Mouse (Mus musculus) kidney, postnatal 0 days (tissue): ENCODE measurements around the gene Olfr114. TPM values are rescaled to one million over a fixed set of nuclear protein-coding genes. Genes with fewer than 3 reads are reported as not detected.

Experiments used
- ATAC-seq: fragments of 200-750 bp; cut with Nextera tagmentation; replicated peaks from 2 replicates; pipeline ENCODE4 v1.8.0; 2017; ENCODE audit warnings: low read depth, moderate number of reproducible peaks, moderate TSS enrichment, moderate library complexity; ENCODE audit not compliant: low FRiP score
- DNase-seq: peaks from one replicate; pipeline ENCODE4 v3.0.0-alpha.2; 2016; ENCODE audit warnings: low spot score
- H3K27ac ChIP-seq: fragments of 300-500 bp; sonication (generic); 2 replicates; pipeline ENCODE4 v1.5.1; 2014; ENCODE audit warnings: mild to moderate bottlenecking
- H3K27me3 ChIP-seq: fragments of 300-500 bp; sonication (generic); 2 replicates; pipeline ENCODE4 v1.6.1; 2014; ENCODE audit warnings: low read length, mixed read lengths; ENCODE audit not compliant: insufficient read depth
- H3K36me3 ChIP-seq: fragments of 300-500 bp; sonication (generic); 2 replicates; pipeline ENCODE4 v1.6.1; 2014; ENCODE audit warnings: low read length, mixed read lengths; ENCODE audit not compliant: insufficient read depth
- H3K4me1 ChIP-seq: fragments of 300-500 bp; sonication (generic); replicated peaks from 2 replicates; pipeline ENCODE4 v1.6.1; 2014; ENCODE audit warnings: antibody characterized with exemption, low read length, mixed read lengths; ENCODE audit not compliant: insufficient read depth
- H3K4me2 ChIP-seq: fragments of 300-500 bp; sonication (generic); 2 replicates; pipeline ENCODE4 v1.6.1; 2014; ENCODE audit warnings: mild to moderate bottlenecking, low read length, moderate library complexity, mixed read lengths
- H3K4me3 ChIP-seq: fragments of 300-500 bp; sonication (generic); replicated peaks from 2 replicates; pipeline ENCODE4 v1.5.1; 2014; ENCODE audit warnings: low read depth, low read length
- H3K9ac ChIP-seq: fragments of 300-500 bp; sonication (generic); 2 replicates; pipeline ENCODE4 v1.6.1; 2014; ENCODE audit warnings: low read depth, low read length
- H3K9me3 ChIP-seq: fragments of 300-500 bp; sonication (generic); replicated peaks from 2 replicates; pipeline ENCODE4 v1.6.1; 2016; ENCODE audit warnings: low read length, inconsistent platforms, mixed read lengths
- CTCF ChIP-seq: IDR thresholded peaks from 2 replicates; pipeline ENCODE4 v1.5.1; 2016; ENCODE audit warnings: antibody characterized with exemption, low read depth, mild to moderate bottlenecking, moderate library complexity
- WGBS: fragments of 180-500 bp; shearing (Covaris S2); extraction: QIAGEN DNeasy Blood & Tissue Kit; methylation state at CpG from one replicate; pipeline ENCODE4 v1.1.7; 2014; 5-methylcytosine and 5-hydroxymethylcytosine counted together
- polyA plus RNA-seq: library from polyadenylated mRNA; unstranded; fragments of >200 nt; fragmentation: Nextera tagmentation; extraction: Ambion mirVana; gene quantifications from 2 replicates; pipeline ENCODE4 v1.2.1, GENCODE M21; 2015

The Olfr114 gene
- not detected in 2 replicates for polyA plus RNA-seq

GRCm38 (mm10) chr17:37592643-37593042, at the start of gene Olfr114:
Gene Olfr114 (minus strand): TSS chr17:37592743.
- Histone ChIP-seq H3K4me1 (no peaks in the 10 kb centered on the region), H3K9me3 (no peaks in the 10 kb centered on the region), H3K9ac (no peak within 1 kb of the TSS), H3K27me3 (no peaks in the 10 kb centered on the region), H3K27ac (no peak within 1 kb of the TSS), H3K36me3 (no peaks in the 10 kb centered on the region), H3K4me2 (no peak within 1 kb of the TSS), H3K4me3 (no peak within 1 kb of the TSS)
- ATAC-seq (no peak), DNase-seq (no peak)
- TF ChIP-seq CTCF, result no peak

DNA sequence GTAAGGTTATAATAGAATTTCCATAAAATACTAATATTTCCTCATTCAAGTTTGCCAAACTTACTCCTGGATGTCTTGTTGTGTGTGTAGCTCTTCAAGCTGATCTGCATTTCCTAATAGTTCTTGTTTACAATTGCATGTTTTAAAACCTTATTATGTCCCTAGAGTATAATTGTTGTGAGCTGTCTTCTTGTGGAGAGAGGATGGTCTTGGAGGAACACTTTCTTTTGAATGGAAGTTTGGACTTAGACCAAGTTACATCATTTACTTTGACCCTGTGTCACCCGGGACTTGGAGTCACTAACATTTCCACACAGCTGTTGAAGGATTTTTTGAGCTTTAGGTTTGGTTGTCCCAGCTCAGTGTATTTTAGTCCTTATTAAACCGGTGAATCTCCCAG, 34.5 kb upstream of the Olfr114 start, which contains the start of the genes Olfr115 and Olfr116:
Olfr115 (minus strand) TSS at position 101 of the 400 bp plus-strand sequence.
Olfr116 (minus strand) TSS at position 191 of the 400 bp plus-strand sequence.
- TF ChIP-seq CTCF, result no peak
- Histone ChIP-seq H3K4me1 (no peaks in the 10 kb centered on the region), H3K27ac (no peak within 1 kb of the TSS), H3K27me3 (no peaks in the 10 kb centered on the region), H3K36me3 (no peaks in the 10 kb centered on the region), H3K9ac (no peak within 1 kb of the TSS), H3K4me3 (no peak within 1 kb of the TSS), H3K4me2 (no peak within 1 kb of the TSS), H3K9me3 (no peaks in the 10 kb centered on the region)
- no peak for ATAC-seq
- no peak for DNase-seq
- 76% methylated on average over 2 of the region's 2 CpGs for WGBS

DNA sequence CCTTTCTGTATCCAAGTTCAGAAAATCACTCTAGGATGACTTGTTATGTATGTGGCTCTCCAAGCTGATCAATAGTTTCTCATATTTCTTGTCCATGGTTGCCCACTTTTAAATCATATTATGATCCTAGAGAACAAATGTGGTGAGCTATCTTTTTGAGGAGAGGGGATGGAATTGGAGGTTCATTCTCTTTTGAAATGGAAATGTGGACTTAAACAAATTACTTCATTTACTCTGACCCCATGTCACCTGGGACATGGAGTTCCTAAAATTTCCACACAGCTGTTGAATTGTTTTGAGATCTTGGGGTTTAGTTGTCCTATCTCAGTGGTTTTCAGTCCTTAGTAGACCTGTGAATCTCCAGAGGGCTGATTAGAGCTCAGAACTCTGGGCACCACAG, 15.0 kb downstream of the Olfr114 start, which contains the start of gene Olfr113:
Olfr113 (minus strand) TSS at position 101 of the 400 bp plus-strand sequence.
- no peaks in the 10 kb centered on the region for H3K36me3 ChIP-seq
- ATAC-seq (no peak), DNase-seq (no peak)
- no peaks in the 10 kb centered on the region for H3K4me1 ChIP-seq
- no peak within 1 kb of the TSS for H3K4me2 ChIP-seq
- no peak within 1 kb of the TSS for H3K9ac ChIP-seq
- H3K27ac ChIP-seq, result no peak within 1 kb of the TSS
- no peak within 1 kb of the TSS for H3K4me3 ChIP-seq
- H3K9me3 ChIP-seq, result no peaks in the 10 kb centered on the region
- H3K27me3 ChIP-seq, result no peaks in the 10 kb centered on the region
- no peak for TF ChIP-seq CTCF

DNA sequence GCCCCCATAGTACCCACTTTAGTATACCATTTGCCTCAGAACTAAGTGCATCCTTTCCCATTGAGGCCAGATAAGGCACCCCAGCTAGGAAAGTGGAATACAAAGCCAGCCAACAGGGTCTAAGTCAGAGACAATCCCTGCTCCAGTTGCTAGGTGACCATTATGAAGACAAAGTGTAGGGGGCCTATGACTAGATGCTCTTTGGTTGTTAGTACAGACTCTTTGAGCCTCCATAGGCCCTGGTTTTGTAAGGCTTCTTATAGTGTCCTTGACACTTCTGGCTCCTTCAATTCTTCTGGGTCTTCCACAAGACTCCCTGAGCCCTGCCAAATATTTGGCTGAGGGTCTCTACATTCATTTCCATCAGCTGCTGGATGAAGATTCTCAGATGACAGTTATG, 23.2 kb downstream of the Olfr114 start, which contains the start of gene Olfr112:
Olfr112 (minus strand) TSS at position 101 of the 400 bp plus-strand sequence.
- ATAC-seq (no peak), DNase-seq (no peak)
- no peak within 1 kb of the TSS for H3K4me3 ChIP-seq
- H3K9me3 ChIP-seq, result no peaks in the 10 kb centered on the region
- no peak for TF ChIP-seq CTCF
- H3K27ac ChIP-seq, result no peak within 1 kb of the TSS
- no peak within 1 kb of the TSS for H3K9ac ChIP-seq
- no peaks in the 10 kb centered on the region for H3K4me1 ChIP-seq
- H3K36me3 ChIP-seq, result no peaks in the 10 kb centered on the region
- no peak within 1 kb of the TSS for H3K4me2 ChIP-seq
- H3K27me3 ChIP-seq, result no peaks in the 10 kb centered on the region

DNA sequence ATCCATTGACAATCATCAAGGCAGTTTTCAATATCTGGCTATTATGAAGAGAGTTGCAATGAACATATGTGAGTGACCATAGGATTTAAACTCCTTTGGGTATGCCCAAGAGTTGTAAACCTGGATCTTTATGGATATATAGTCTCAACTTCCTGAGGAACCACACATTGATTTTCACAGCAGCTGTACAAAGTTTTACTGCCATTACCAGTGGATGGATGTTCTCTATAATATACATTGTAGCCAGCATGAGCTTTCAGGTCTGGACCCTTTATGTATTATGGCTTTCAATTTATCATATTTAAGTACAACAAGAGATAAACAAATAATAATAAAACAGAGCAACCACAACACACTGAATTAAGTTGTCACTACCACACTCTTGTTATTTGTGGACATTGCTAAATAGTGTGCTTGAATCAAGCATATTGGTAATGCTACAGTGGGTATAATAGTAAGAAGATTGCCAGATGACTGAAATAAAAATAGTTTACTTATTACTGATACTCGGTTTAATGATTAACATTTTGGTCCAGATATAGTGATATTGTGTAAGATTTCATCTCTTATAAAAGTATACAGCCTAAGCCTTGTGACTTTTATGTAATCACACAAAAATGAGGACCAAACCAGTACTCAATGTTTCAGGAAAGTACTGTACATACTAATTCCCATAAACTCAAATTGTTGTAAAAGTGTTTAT, 33.5 kb downstream of the Olfr114 start:
- ATAC-seq (no peak), DNase-seq (no peak)
- WGBS, result 50% methylated on average over 1 of the region's 1 CpGs
- Histone ChIP-seq H3K27me3 (no peaks in the 10 kb centered on the region), H3K4me1 (no peaks in the 10 kb centered on the region), H3K36me3 (no peaks in the 10 kb centered on the region), H3K4me3 (no peak overlapping the region), H3K9me3 (no peaks in the 10 kb centered on the region), H3K9ac (no peak overlapping the region), H3K27ac (no peak overlapping the region), H3K4me2 (no peak overlapping the region)
- no peak for TF ChIP-seq CTCF

DNA sequence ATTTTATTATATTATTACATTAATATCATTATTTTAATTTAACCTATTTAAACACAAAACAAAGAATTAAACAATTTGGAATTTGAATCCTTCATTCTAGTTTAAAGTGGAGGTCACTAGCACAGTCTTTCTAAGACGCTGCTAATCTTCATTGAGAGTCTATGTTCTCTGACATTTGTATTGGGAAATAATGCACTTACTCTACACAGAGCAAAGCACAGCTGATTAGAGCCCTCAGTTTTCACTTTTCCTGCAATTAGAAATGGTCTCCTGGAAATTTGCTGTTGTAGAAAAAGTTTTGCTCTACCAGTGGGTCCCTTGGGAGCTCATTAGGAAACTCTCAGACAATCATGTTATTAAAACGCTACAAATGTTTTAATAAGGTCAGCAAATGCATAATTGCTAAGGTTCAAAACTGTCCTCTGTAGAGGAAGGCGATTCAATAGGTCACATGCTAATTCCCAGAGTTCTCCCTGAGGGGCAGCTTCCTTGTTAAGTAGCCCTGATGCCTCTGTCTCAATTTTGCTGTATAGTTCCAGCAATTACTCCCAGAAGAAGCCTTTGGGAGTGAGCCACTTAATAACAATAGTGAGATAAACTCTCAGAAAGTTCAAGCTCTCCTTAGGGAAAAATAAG, 48.6 kb downstream of the Olfr114 start:
- Histone ChIP-seq H3K9me3 (no peaks in the 10 kb centered on the region), H3K4me3 (no peak overlapping the region), H3K36me3 (no peaks in the 10 kb centered on the region), H3K4me2 (no peak overlapping the region), H3K4me1 (no peaks in the 10 kb centered on the region), H3K27ac (no peak overlapping the region), H3K9ac (no peak overlapping the region), H3K27me3 (no peaks in the 10 kb centered on the region)
- TF ChIP-seq CTCF, result no peak
- no peak for ATAC-seq
- 70% methylated on average over 3 of the region's 3 CpGs for WGBS
- no peak for DNase-seq
